Mouse (Mus musculus) bone marrow macrophage, adult 2 months (primary cell): Measurements from ENCODE around the gene Olfr308.

Experiments
- CTCF ChIP-seq: IDR thresholded peaks from 2 replicates; pipeline ENCODE4 v1.5.1; 2012; ENCODE audit warnings: low read depth, mild to moderate bottlenecking, low read length, moderate library complexity
- POLR2A ChIP-seq: IDR thresholded peaks from 2 replicates; pipeline ENCODE4 v1.6.1; 2012; ENCODE audit warnings: mild to moderate bottlenecking, low read depth, low read length, borderline replicate concordance

GRCm38 (mm10) chr7:86321323-86321722 lies 4.1 kb downstream of the Olfr308 start:
- TF ChIP-seq CTCF (no peak), POLR2A (no peak)
